Mouse (Mus musculus): ENCODE measurements at regions not wholly inside any gene's neighbourhood (a gene's known extent, or its start where the extent isn't known, plus 50 kb on each side); places are given as distances from the start of the nearest gene placed in this dataset.
A peak's percentile ranks its signal among the peaks of the same experiment; 100 is the strongest.

DNA sequence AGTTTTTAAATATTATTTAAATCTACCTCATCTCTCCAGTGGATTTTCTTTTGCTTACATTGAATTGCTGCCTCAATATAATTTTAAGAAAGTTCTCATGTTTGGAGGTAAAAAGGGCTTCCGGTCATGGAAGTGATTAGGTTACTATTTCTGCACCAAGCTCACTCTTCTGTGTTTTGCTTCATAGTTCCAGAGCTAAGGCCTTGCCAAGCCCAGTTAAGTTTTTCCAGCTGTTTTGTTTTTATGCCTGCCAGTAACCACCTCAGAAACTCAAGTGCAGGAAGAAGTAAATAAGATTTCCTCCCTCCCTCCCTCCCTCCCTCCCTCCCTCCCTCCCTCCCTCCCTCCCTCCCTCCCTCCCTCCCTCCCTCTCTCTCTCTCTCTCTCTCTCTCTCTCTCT lies 2466.1 kb downstream of the Poteg start:
- intact Hi-C loops (cut with DNase I) = no loop called here
- DNase-seq (ENCODE audit: extremely low spot score in 1 of 2, low spot score in 2 of 2) = no peak

GRCm38 (mm10) chr8:29920486-29920885 lies 2473.0 kb downstream of the Poteg start:
- intact Hi-C loops (cut with DNase I) = no loop called here

GRCm38 (mm10) chr8:29928257-29928656 lies 2480.8 kb downstream of the Poteg start:
- no peak for DNase-seq (ENCODE audit: extremely low spot score in 1 of 2, low spot score in 2 of 2)
- intact Hi-C loops (cut with DNase I) = no loop called here

More at GRCm38 (mm10) chr8:29920486-29920885, 2473.0 kb downstream of the Poteg start:
- no peak for DNase-seq (ENCODE audit: extremely low spot score in 1 of 2, low spot score in 2 of 2)

GRCm38 (mm10) chr8:29961322-29961721 lies 2513.9 kb downstream of the Poteg start:
- intact Hi-C loops (cut with DNase I) = no loop called here
- DNase-seq (ENCODE audit: extremely low spot score in 1 of 2, low spot score in 2 of 2) = no peak

- intact Hi-C loops (cut with DNase I) = no loop called here
- no peak for DNase-seq (ENCODE audit: extremely low spot score in 1 of 2, low spot score in 2 of 2)
Observed at GRCm38 (mm10) chr8:29976651-29977350, 2529.3 kb downstream of the Poteg start.

GRCm38 (mm10) chr8:29978585-29979505 lies 2531.4 kb downstream of the Poteg start:
- intact Hi-C loops (cut with DNase I) = no loop called here
- DNase-seq (ENCODE audit: extremely low spot score in 1 of 2, low spot score in 2 of 2) = peak in 1 of 2 experiments; percentile 10

DNA sequence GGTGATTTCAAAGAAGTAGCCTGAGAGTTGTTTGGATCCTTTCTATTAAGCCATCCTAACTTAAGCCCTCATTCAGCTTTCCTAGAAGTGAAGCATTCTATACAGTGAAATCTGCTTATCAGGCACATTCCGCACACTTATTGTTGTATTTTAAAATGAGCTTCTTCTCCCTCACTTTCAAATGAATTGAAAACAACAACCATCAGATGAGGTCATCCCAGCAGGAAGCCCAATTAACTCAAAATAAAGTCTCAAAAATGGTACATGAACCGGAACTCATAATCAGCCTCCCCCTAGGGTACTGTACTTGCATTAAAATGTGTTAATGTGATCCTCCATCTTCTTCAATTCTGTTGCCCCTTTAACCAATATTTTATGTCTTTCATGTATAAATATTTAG lies 2545.1 kb downstream of the Poteg start:
- intact Hi-C loops (cut with DNase I) = no loop called here
- DNase-seq (ENCODE audit: extremely low spot score in 1 of 2, low spot score in 2 of 2) = no peak

DNA sequence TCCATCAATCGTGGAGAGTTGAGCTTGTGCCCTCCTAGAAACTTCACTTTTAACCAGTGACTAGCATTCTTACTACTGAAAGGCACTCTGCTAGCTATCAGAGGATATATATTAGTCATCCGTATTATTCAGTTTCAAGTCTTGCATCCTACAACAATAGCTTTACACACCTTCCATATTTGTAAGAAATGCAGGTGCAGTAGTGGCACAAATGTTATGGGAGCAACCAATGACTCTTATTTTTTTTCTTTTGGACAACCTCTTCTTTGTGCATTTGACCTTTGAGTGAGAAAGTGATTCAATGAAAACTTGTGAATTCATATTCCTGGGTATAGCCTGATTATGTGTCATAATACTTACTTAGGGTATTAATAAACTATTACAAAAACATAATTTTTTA lies 2551.9 kb downstream of the Poteg start:
- intact Hi-C loops (cut with DNase I) = no loop called here
- DNase-seq (ENCODE audit: extremely low spot score in 1 of 2, low spot score in 2 of 2) = no peak
